8 mouse cellular contexts compared by ENCODE assay signal in the genomic region with DNA sequence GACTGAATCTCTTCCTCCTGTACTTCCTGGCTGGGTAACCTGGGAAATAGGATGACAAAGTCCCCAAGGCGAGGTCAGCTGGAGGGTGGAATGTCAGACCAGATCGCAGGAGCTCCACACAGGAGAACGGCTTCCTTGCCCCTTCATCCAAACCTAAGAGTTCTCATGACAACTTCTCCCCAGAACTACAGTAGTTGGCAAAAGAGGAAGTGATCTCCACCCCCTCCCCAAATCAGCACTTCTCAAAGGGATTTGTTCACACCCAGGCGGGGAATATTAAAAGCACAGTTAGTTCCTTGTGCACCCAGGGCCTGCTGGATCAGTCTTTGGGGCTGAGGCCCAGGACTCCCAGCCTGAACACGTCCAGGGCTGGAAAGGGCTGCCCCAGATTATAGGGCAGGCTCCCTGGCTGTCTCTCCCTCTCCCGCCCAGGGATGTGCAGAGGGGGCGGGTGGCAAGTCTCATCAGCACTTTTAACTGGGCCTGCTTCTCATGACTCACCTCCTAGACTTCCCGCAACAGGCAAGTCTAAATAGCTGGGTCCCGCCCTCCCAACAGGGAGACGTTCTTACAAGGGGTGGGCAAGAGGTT. TPM values are rescaled to one million over a fixed set of nuclear protein-coding genes. Genes with fewer than 3 reads are reported as not detected.
DNase-seq lines count a peak whose midpoint lies in the region; ATAC-seq and TF ChIP-seq lines count a peak whose summit lies in the region.

No protein-coding gene starts in this region.

- no peak for ATAC-seq in cerebellum, adult (ENCODE audit: insufficient number of reproducible peaks, low FRiP score, low TSS enrichment)
- ATAC-seq in embryonic facial prominence, embryonic 12.5 days (ENCODE audit: insufficient number of reproducible peaks, insufficient read depth, low FRiP score, low TSS enrichment), result no peak
- 0 out of 2 replicates have a peak, but pooled peaks have one; percentile 1 for ATAC-seq in hindbrain, embryonic 11.5 days (ENCODE audit: low FRiP score)
- ATAC-seq in limb, embryonic 15.5 days (ENCODE audit: insufficient number of reproducible peaks, low FRiP score, low TSS enrichment, low read depth), result no peak

- peaks cover 0 to 4% of the 10 kb centered on the region in 2 experiments for H3K36me3 ChIP-seq in CH12.LX (replicated peaks in 1 of 2; ENCODE audit: control insufficient read depth in 1 of 2, insufficient read depth in 1 of 2, low read length in 1 of 2)
- no peaks in the 10 kb centered on the region for H3K36me3 ChIP-seq in embryonic facial prominence, embryonic 12.5 days
- H3K36me3 ChIP-seq in hindbrain, embryonic 11.5 days (ENCODE audit: control insufficient read depth, insufficient read depth, low read length), result no peaks in the 10 kb centered on the region
- no peaks in the 10 kb centered on the region for H3K36me3 ChIP-seq in limb, embryonic 15.5 days

- peak overlapping the region; percentile 97 for H3K27ac ChIP-seq in CH12.LX (ENCODE audit: insufficient read depth, low read depth)
- H3K27ac ChIP-seq in embryonic facial prominence, embryonic 12.5 days, result peak overlapping the region; percentile 46; the same call in 1 of the 2 replicates
- H3K27ac ChIP-seq in hindbrain, embryonic 11.5 days (ENCODE audit: low read depth, low read length), result no peak overlapping the region
- peak overlapping the region; percentile 93 for H3K27ac ChIP-seq in limb, embryonic 15.5 days

- 40% methylated on average over 10 of the region's 10 CpGs for WGBS in embryonic facial prominence, embryonic 12.5 days
- WGBS in hindbrain, embryonic 11.5 days, result 44% methylated on average over 10 of the region's 10 CpGs
- 37% methylated on average over 10 of the region's 10 CpGs for WGBS in limb, embryonic 15.5 days

- peak overlapping the region; percentile 59 for H3K9ac ChIP-seq in CH12.LX (ENCODE audit: insufficient read depth, low read depth)
- H3K9ac ChIP-seq in embryonic facial prominence, embryonic 12.5 days, result no peak overlapping the region
- no peak overlapping the region for H3K9ac ChIP-seq in hindbrain, embryonic 11.5 days (ENCODE audit: low read depth, low read length)
- H3K9ac ChIP-seq in limb, embryonic 15.5 days, result no peak overlapping the region

- dilution Hi-C loops in CH12.LX (cut with MboI; ENCODE audit: extremely low pct_ligation_motif_present, extremely low pct_unique_long_range_greater_than_20kb, low sequenced_read_pairs), result loop anchor here (25.0 kb wide), 1 partner anchor 96 kb away; no protein-coding TSS in a partner anchor

- peak; percentile 35; the same call in 1 of the 2 replicates for TF ChIP-seq POLR2A in CH12.LX (IDR thresholded peaks at IDR 0.05; ENCODE audit: low read depth, low read length)

- H3K4me1 ChIP-seq in CH12.LX (ENCODE audit: control insufficient read depth in 1 of 2, insufficient read depth in 2 of 2), result peaks cover 8 to 39% of the 10 kb centered on the region in 2 experiments
- peaks cover 42% of the 10 kb centered on the region for H3K4me1 ChIP-seq in embryonic facial prominence, embryonic 12.5 days
- H3K4me1 ChIP-seq in hindbrain, embryonic 11.5 days (replicated peaks; ENCODE audit: control insufficient read depth, insufficient read depth, low read length), result peaks cover 6% of the 10 kb centered on the region
- H3K4me1 ChIP-seq in limb, embryonic 15.5 days, result peaks cover 70% of the 10 kb centered on the region

- H3K9me3 ChIP-seq in CH12.LX (replicated peaks; ENCODE audit: low read length), result no peaks in the 10 kb centered on the region
- H3K9me3 ChIP-seq in embryonic facial prominence, embryonic 12.5 days, result no peaks in the 10 kb centered on the region
- H3K9me3 ChIP-seq in hindbrain, embryonic 11.5 days (ENCODE audit: control insufficient read depth, low read length), result no peaks in the 10 kb centered on the region
- H3K9me3 ChIP-seq in limb, embryonic 15.5 days, result no peaks in the 10 kb centered on the region

- H3K27me3 ChIP-seq in CH12.LX (replicated peaks), result no peaks in the 10 kb centered on the region
- H3K27me3 ChIP-seq in embryonic facial prominence, embryonic 12.5 days, result no peaks in the 10 kb centered on the region
- H3K27me3 ChIP-seq in hindbrain, embryonic 11.5 days (ENCODE audit: control insufficient read depth, insufficient read depth, low read length), result peaks cover 22% of the 10 kb centered on the region
- H3K27me3 ChIP-seq in limb, embryonic 15.5 days, result no peaks in the 10 kb centered on the region

- peak overlapping the region; percentile 61 for H3K4me3 ChIP-seq in CH12.LX (replicated peaks in 1 of 3; ENCODE audit: low read depth in 2 of 3, low read length in 2 of 3, poor library complexity in 1 of 3)
- H3K4me3 ChIP-seq in embryonic facial prominence, embryonic 12.5 days, result no peak overlapping the region
- no peak overlapping the region for H3K4me3 ChIP-seq in hindbrain, embryonic 11.5 days (ENCODE audit: low read depth, low read length)
- 0 out of 2 replicates have a peak overlapping the region, but pooled peaks have one; percentile 70 for H3K4me3 ChIP-seq in limb, embryonic 15.5 days

- peaks cover 20% of the 10 kb centered on the region for H3K79me2 ChIP-seq in CH12.LX (replicated peaks; ENCODE audit: control insufficient read depth, extremely low read depth, insufficient read depth, poor library complexity, severe bottlenecking)

- DNase-seq in cerebellum, adult 9-10 months, result peak; percentile 20
- peak; percentile 77 for DNase-seq in CH12.LX (ENCODE audit: extremely low read depth)
- DNase-seq in hindbrain, embryonic 11.5 days (ENCODE audit: low spot score), result peak; percentile 15
- DNase-seq in neural tube, embryonic 10.5 days (ENCODE audit: extremely low spot score, low spot score), result peak; percentile 40
- DNase-seq in c-Kit-positive CD71-positive TER-119-positive erythroid progenitor cells, embryonic 14.5 days (ENCODE audit: low spot score), result no peak

- in situ Hi-C loops in CH12.LX (cut with MboI; ENCODE audit: low pct_ligation_motif_present, low pct_unique_long_range_greater_than_20kb, low sequenced_read_pairs), result loop anchor here (25.0 kb wide), 2 partner anchors 329 to 396 kb away; partner anchors contain the start of gene Gm13124

- no peak for TF ChIP-seq RAD21 in CH12.LX (IDR thresholded peaks at IDR 0.05; ENCODE audit: low read depth, low read length)

- peak; percentile 29; the same call in 1 of the 2 replicates for TF ChIP-seq EP300 in CH12.LX (IDR thresholded peaks at IDR 0.05; ENCODE audit: low read length)

- TF ChIP-seq CTCF in CH12.LX (conservative IDR thresholded peaks at IDR 0.05 in 1 of 2, IDR thresholded peaks at IDR 0.05 in 1 of 2; ENCODE audit: low read depth in 2 of 2, low read length in 2 of 2), result no peak

- H3K4me2 ChIP-seq in CH12.LX (ENCODE audit: insufficient read depth, low read depth, poor library complexity, severe bottlenecking), result peak overlapping the region; percentile 88
- H3K4me2 ChIP-seq in embryonic facial prominence, embryonic 12.5 days (replicated peaks), result peak overlapping the region; percentile 82; the same call in 1 of the 2 replicates
- H3K4me2 ChIP-seq in hindbrain, embryonic 11.5 days (replicated peaks; ENCODE audit: low read depth, low read length), result no peak overlapping the region
- peak overlapping the region; percentile 87 for H3K4me2 ChIP-seq in limb, embryonic 15.5 days

TF ChIP-seq in CH12.LX, 34 proteins besides CTCF, POLR2A, EP300 and RAD21:
- TF ChIP-seq GABPA (IDR thresholded peaks at IDR 0.05; ENCODE audit: insufficient replicate concordance, low read depth, low read length) (no peak), ZMIZ1 (IDR thresholded peaks at IDR 0.05; ENCODE audit: low read depth, low read length) (no peak; the same call in 1 of the 2 replicates), MXI1 (IDR thresholded peaks at IDR 0.05; ENCODE audit: low read depth, low read length) (peak; percentile 50; the same call in 1 of the 2 replicates), BHLHE40 (IDR thresholded peaks at IDR 0.05; ENCODE audit: low read depth, low read length) (no peak), PAX5 (IDR thresholded peaks at IDR 0.05; ENCODE audit: low read length) (no peak), ZC3H11A (IDR thresholded peaks at IDR 0.05; ENCODE audit: low read depth, low read length) (no peak), NELFE (IDR thresholded peaks at IDR 0.05; ENCODE audit: low read depth, low read length) (peak; percentile 28; the same call in 1 of the 2 replicates), MAFK (IDR thresholded peaks at IDR 0.05; ENCODE audit: insufficient replicate concordance, low read length) (peak; percentile 27; the same call in 1 of the 2 replicates), KAT2A (IDR thresholded peaks at IDR 0.05; ENCODE audit: insufficient replicate concordance, low read length) (no peak), CHD2 (IDR thresholded peaks at IDR 0.05; ENCODE audit: low read length) (no peak), ETS1 (conservative IDR thresholded peaks at IDR 0.05; ENCODE audit: low read depth, low read length) (0 out of 2 replicates have a peak, but pooled peaks have one; percentile 17), MYC (IDR thresholded peaks at IDR 0.05; ENCODE audit: low read depth, low read length) (0 out of 2 replicates have a peak, but pooled peaks have one; percentile 8), TCF12 (IDR thresholded peaks at IDR 0.05; ENCODE audit: low read depth, low read length) (peak; percentile 59), MEF2A (IDR thresholded peaks at IDR 0.05; ENCODE audit: borderline replicate concordance, low read depth, low read length) (no peak), NRF1 (IDR thresholded peaks at IDR 0.05; ENCODE audit: low read depth, low read length) (no peak), MAZ (IDR thresholded peaks at IDR 0.05; ENCODE audit: low read depth, low read length) (0 out of 2 replicates have a peak, but pooled peaks have one; percentile 50), IRF4 (IDR thresholded peaks at IDR 0.05; ENCODE audit: low read depth, low read length) (peak; percentile 59; the same call in 1 of the 2 replicates)

RNA-seq across cellular contexts. Expression of gene Dhrs3, which starts 1.4 kb away (rescaled TPM):
- total RNA-seq in CH12.LX (2012; rRNA removed), result 24.4 and 37.7 TPM in 2 replicates
- 8.7 and 10.5 TPM in 2 replicates for total RNA-seq in CH12.LX (2014; rRNA removed)
- 7.8 and 7.9 TPM in 2 replicates for polyA plus RNA-seq in CH12.LX (2012; ENCODE audit: insufficient read length, low read depth)
- 52.2 and 56.7 TPM in 2 replicates for polyA plus RNA-seq in embryonic facial prominence, embryonic 12.5 days (2016; fragmentation: Nextera tagmentation; extraction: Ambion mirVana)
- 21.5 and 36.4 TPM in 2 replicates for polyA plus RNA-seq in hindbrain, embryonic 11.5 days (2014; fragmentation: Nextera tagmentation; extraction: Ambion mirVana)
- 113 and 114 TPM in 2 replicates for polyA plus RNA-seq in limb, embryonic 15.5 days (2015; fragmentation: Nextera tagmentation; extraction: Ambion mirVana)

Comparison
In these comparisons a context has a peak if more than half of its experiments do, and no peak if none do; other contexts are left out.
1. H3K4me3 ChIP-seq: peak in CH12.LX (3 of 3) and limb, embryonic 15.5 days (single experiment); none in embryonic facial prominence, embryonic 12.5 days (single experiment) and hindbrain, embryonic 11.5 days (single experiment).